Mouse (Mus musculus): Measurements from ENCODE around the gene Suclg1. TPM values are rescaled to one million over a fixed set of nuclear protein-coding genes. Genes with fewer than 3 reads are reported as not detected.

Suclg1 gene
- polyA plus RNA-seq, 1 experiment from 2014 or later: 140 TPM

DNA sequence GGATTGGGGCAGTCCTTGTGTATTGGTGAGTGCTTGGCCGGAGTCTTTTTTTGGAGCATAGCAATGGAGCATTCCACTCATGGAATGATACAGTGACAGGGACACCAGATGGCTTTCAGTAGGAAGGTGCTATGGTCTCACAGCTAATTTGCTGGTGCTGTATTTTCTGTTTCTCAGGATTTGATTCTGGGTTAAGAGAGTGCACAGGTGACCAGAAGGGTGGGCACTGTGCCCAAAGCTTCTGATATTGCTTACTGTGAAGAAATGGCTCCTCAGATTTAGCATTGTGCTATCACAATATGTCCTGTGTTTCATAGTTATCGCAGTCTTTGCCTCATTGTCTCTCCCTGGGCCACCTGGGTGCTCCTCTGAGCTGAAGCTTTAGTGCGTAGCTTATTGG is 21.2 kb downstream of the Suclg1 start:
- 97% methylated on average over 3 of the region's 3 CpGs for WGBS
- Histone ChIP-seq H3K36me3 (ENCODE audit: insufficient read depth, low read length) (peaks cover 36% of the 10 kb centered on the region), H3K27ac (ENCODE audit: low read length) (no peak overlapping the region), H3K9ac (replicated peaks; ENCODE audit: low read depth) (no peak overlapping the region), H3K4me2 (replicated peaks; ENCODE audit: low read depth, low read length) (no peak overlapping the region), H3K9me3 (ENCODE audit: low read length) (no peaks in the 10 kb centered on the region), H3K4me1 (ENCODE audit: insufficient read depth, low read depth, low read length) (no peaks in the 10 kb centered on the region), H3K27me3 (replicated peaks; ENCODE audit: insufficient read depth, low read length) (no peaks in the 10 kb centered on the region), H3K4me3 (ENCODE audit: low read depth, low read length) (no peak overlapping the region)
- DNase-seq (ENCODE audit: low spot score): no peak
- ATAC-seq: no peak
- no peak for TF ChIP-seq CTCF (IDR thresholded peaks at IDR 0.05)
- TF ChIP-seq EP300 (IDR thresholded peaks at IDR 0.05): no peak

- Histone ChIP-seq H3K4me1 (ENCODE audit: insufficient read depth, low read depth, low read length) (no peaks in the 10 kb centered on the region), H3K27me3 (replicated peaks; ENCODE audit: insufficient read depth, low read length) (no peaks in the 10 kb centered on the region), H3K4me3 (ENCODE audit: low read depth, low read length) (no peak overlapping the region), H3K9me3 (ENCODE audit: low read length) (no peaks in the 10 kb centered on the region), H3K4me2 (replicated peaks; ENCODE audit: low read depth, low read length) (no peak overlapping the region), H3K36me3 (ENCODE audit: insufficient read depth, low read length) (peaks cover 48% of the 10 kb centered on the region), H3K9ac (replicated peaks; ENCODE audit: low read depth) (no peak overlapping the region), H3K27ac (ENCODE audit: low read length) (no peak overlapping the region)
- DNase-seq (ENCODE audit: low spot score) (peak; percentile 86), ATAC-seq (peak; percentile 96)
- WGBS: 75% methylated on average over 3 of the region's 3 CpGs
- peak; percentile 46 for TF ChIP-seq CTCF (IDR thresholded peaks at IDR 0.05)
- TF ChIP-seq EP300 (IDR thresholded peaks at IDR 0.05): 0 out of 2 replicates have a peak, but pooled peaks have one; percentile 30
Measured at GRCm38 (mm10) chr6:73271546-73272091, 23.4 kb downstream of the Suclg1 start.

DNA sequence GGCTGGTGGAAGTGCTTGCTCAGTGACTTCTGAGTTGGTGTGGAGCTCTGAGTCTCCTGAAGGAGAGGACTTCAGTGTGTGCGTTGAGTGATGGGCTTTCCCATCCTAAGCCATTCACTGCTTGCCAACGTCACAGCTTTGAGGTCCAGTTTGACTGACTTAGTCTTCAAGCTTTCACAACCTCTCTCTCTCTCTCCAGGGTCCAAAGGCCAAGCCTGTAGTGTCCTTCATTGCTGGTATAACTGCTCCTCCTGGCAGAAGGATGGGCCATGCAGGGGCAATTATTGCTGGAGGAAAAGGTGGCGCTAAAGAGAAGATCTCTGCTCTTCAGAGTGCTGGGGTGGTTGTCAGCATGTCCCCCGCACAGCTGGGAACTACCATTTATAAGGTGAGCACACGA is 26.8 kb downstream of the Suclg1 start:
- TF ChIP-seq CTCF (IDR thresholded peaks at IDR 0.05) (no peak), EP300 (IDR thresholded peaks at IDR 0.05) (no peak)
- 89% methylated on average over 5 of the region's 5 CpGs for WGBS
- no peak overlapping the region for H3K4me3 ChIP-seq (ENCODE audit: low read depth, low read length)
- H3K4me1 ChIP-seq (ENCODE audit: insufficient read depth, low read depth, low read length): no peaks in the 10 kb centered on the region
- DNase-seq (ENCODE audit: low spot score) (no peak), ATAC-seq (no peak)
- peaks cover 48% of the 10 kb centered on the region for H3K36me3 ChIP-seq (ENCODE audit: insufficient read depth, low read length)
- H3K4me2 ChIP-seq (replicated peaks; ENCODE audit: low read depth, low read length): no peak overlapping the region
- no peaks in the 10 kb centered on the region for H3K27me3 ChIP-seq (replicated peaks; ENCODE audit: insufficient read depth, low read length)
- H3K9ac ChIP-seq (replicated peaks; ENCODE audit: low read depth): no peak overlapping the region
- no peak overlapping the region for H3K27ac ChIP-seq (ENCODE audit: low read length)
- H3K9me3 ChIP-seq (ENCODE audit: low read length): no peaks in the 10 kb centered on the region

DNA sequence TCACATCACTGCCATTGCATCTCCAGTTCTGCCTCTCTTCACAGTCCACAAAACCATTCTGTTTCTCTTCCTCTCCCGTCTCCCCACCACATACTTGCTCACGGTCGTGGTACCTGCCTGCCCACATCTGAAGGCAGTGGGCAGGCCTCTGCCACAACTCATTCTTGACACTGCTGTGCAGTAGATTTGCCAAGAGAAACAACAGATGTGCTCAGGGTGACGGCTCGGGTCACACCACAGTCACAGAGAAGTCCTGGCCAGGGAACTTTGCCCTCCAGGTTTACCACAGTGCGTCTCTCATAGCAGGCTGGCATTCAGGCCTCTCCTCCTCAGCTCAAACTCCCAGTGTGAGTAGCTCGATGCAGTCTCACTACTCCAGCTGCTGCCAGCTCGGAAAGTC is 31.5 kb downstream of the Suclg1 start:
- no peak for TF ChIP-seq EP300 (IDR thresholded peaks at IDR 0.05)
- 65% methylated on average over 8 of the region's 8 CpGs for WGBS
- H3K27ac ChIP-seq (ENCODE audit: low read length): no peak overlapping the region
- no peaks in the 10 kb centered on the region for H3K9me3 ChIP-seq (ENCODE audit: low read length)
- no peak for ATAC-seq
- H3K9ac ChIP-seq (replicated peaks; ENCODE audit: low read depth): no peak overlapping the region
- H3K4me2 ChIP-seq (replicated peaks; ENCODE audit: low read depth, low read length): no peak overlapping the region
- peaks cover 26% of the 10 kb centered on the region for H3K36me3 ChIP-seq (ENCODE audit: insufficient read depth, low read length)
- DNase-seq (ENCODE audit: low spot score): no peak
- H3K4me3 ChIP-seq (ENCODE audit: low read depth, low read length): no peak overlapping the region
- H3K27me3 ChIP-seq (replicated peaks; ENCODE audit: insufficient read depth, low read length): no peaks in the 10 kb centered on the region
- H3K4me1 ChIP-seq (ENCODE audit: insufficient read depth, low read depth, low read length): no peaks in the 10 kb centered on the region

DNA sequence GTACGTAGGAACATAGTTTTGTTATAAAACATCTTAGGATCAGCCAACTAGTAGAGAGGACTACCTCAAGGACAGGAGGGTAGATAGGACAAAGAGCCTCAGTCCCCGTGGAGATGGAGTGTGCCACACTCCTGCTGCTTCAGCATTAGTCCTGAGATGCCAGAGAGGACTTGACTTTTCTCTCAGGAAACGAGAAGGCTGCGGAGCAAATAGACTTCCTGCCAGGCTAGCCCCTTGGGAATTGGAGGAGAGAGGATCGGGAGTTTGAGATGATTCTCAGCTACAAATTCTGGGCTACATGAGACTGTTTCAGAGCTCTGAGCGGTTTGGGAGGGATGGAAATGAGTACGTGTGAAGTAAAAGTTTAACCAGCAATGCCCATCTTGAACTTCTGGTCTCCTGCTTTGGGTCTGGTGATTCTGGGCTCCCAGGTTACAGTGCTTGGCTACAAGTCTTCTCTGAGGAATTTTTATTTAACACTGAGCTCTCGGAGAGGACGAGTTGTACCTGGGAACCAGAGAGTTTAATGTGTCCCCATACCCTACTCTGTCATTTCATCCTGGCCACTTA is 32.4 kb downstream of the Suclg1 start:
- Histone ChIP-seq H3K36me3 (ENCODE audit: insufficient read depth, low read length) (peaks cover 19% of the 10 kb centered on the region), H3K4me3 (ENCODE audit: low read depth, low read length) (no peak overlapping the region), H3K9ac (replicated peaks; ENCODE audit: low read depth) (no peak overlapping the region), H3K9me3 (ENCODE audit: low read length) (no peaks in the 10 kb centered on the region), H3K4me1 (ENCODE audit: insufficient read depth, low read depth, low read length) (no peaks in the 10 kb centered on the region), H3K4me2 (replicated peaks; ENCODE audit: low read depth, low read length) (no peak overlapping the region), H3K27ac (ENCODE audit: low read length) (no peak overlapping the region), H3K27me3 (replicated peaks; ENCODE audit: insufficient read depth, low read length) (no peaks in the 10 kb centered on the region)
- ATAC-seq (no peak), DNase-seq (ENCODE audit: low spot score) (no peak)
- 70% methylated on average over 9 of the region's 9 CpGs for WGBS
- TF ChIP-seq EP300 (IDR thresholded peaks at IDR 0.05) (no peak), CTCF (IDR thresholded peaks at IDR 0.05) (no peak)

DNA sequence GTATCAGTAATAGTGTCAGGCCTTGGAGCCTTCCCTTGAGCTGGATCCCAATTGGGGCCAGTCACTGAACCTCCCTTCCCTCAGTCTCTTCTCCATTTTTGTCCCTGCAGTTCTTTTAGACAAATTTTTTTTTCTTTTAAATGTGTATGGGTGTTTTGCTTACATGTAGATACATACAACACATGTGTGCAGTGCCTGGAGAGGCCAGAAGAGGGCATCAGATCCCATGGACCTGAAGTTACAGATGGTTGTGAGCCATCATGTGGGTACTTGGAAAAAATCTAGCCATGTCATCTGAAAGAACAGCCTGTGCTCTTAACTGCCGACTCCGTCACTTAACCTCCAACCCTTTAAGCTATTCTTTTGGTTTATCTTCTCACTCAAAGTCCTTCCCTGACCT is 38.1 kb downstream of the Suclg1 start:
- TF ChIP-seq CTCF (IDR thresholded peaks at IDR 0.05): no peak
- TF ChIP-seq EP300 (IDR thresholded peaks at IDR 0.05): no peak
- Histone ChIP-seq H3K9ac (replicated peaks; ENCODE audit: low read depth) (no peak overlapping the region), H3K4me2 (replicated peaks; ENCODE audit: low read depth, low read length) (no peak overlapping the region), H3K27me3 (replicated peaks; ENCODE audit: insufficient read depth, low read length) (no peaks in the 10 kb centered on the region), H3K36me3 (ENCODE audit: insufficient read depth, low read length) (no peaks in the 10 kb centered on the region), H3K4me3 (ENCODE audit: low read depth, low read length) (no peak overlapping the region), H3K4me1 (ENCODE audit: insufficient read depth, low read depth, low read length) (no peaks in the 10 kb centered on the region), H3K27ac (ENCODE audit: low read length) (no peak overlapping the region), H3K9me3 (ENCODE audit: low read length) (no peaks in the 10 kb centered on the region)
- no peak for DNase-seq (ENCODE audit: low spot score)
- no peak for ATAC-seq
- WGBS: 86% methylated on average over 2 of the region's 2 CpGs
